Mouse (Mus musculus) liver, postnatal 0 days (tissue): Measurements from ENCODE around the gene Kcnq5. TPM values are rescaled to one million over a fixed set of nuclear protein-coding genes. Genes with fewer than 3 reads are reported as not detected.
"Not testable (repeated sequence)": the region's sequence is repeated elsewhere in the genome, so short reads cannot be mapped to it uniquely, and the experiment has no call there.

Source experiments
- ATAC-seq: fragments of 200-750 bp; cut with Nextera tagmentation; 2 replicates; pipeline ENCODE4 v1.8.0; 2017; ENCODE audit warnings: mild to moderate bottlenecking, moderate library complexity
- DNase-seq: peaks from one replicate; pipeline ENCODE4 v3.0.0-alpha.2; 2016
- H3K27ac ChIP-seq: fragments of 300-500 bp; sonication (generic); 2 replicates; pipeline ENCODE4 v1.5.1; 2014; ENCODE audit warnings: antibody characterized with exemption, moderate library complexity, mild to moderate bottlenecking, low read depth
- H3K27me3 ChIP-seq: fragments of 300-500 bp; sonication (generic); 2 replicates; pipeline ENCODE4 v1.6.1; 2014; ENCODE audit warnings: low read length, control low read depth, mixed read lengths; ENCODE audit not compliant: insufficient read depth
- H3K36me3 ChIP-seq: fragments of 300-500 bp; sonication (generic); replicated peaks from 2 replicates; pipeline ENCODE4 v1.6.1; 2014; ENCODE audit warnings: mild to moderate bottlenecking, control low read depth, low read length, moderate library complexity, mixed read lengths; ENCODE audit not compliant: insufficient read depth
- H3K4me1 ChIP-seq: fragments of 300-500 bp; sonication (generic); 2 replicates; pipeline ENCODE4 v1.6.1; 2014; ENCODE audit warnings: antibody characterized with exemption, mild to moderate bottlenecking, control low read depth; ENCODE audit not compliant: insufficient read depth
- H3K4me2 ChIP-seq: fragments of 300-500 bp; sonication (generic); 2 replicates; pipeline ENCODE4 v1.6.1; 2014; ENCODE audit warnings: low read depth, mild to moderate bottlenecking, low read length, moderate library complexity, mixed read lengths
- H3K4me3 ChIP-seq: fragments of 300-500 bp; sonication (generic); 2 replicates; pipeline ENCODE4 v1.5.1; 2014; ENCODE audit warnings: low read depth, low read length
- H3K9ac ChIP-seq: fragments of 300-500 bp; sonication (generic); replicated peaks from 2 replicates; pipeline ENCODE4 v1.6.1; 2014; ENCODE audit warnings: mild to moderate bottlenecking, moderate library complexity
- H3K9me3 ChIP-seq: fragments of 300-500 bp; sonication (generic); 2 replicates; pipeline ENCODE4 v1.6.1; 2016; ENCODE audit warnings: mild to moderate bottlenecking, control low read depth, low read length, mixed read lengths
- CTCF ChIP-seq: sonication (generic); IDR thresholded peaks from 2 replicates; pipeline ENCODE4 v1.5.1; 2016; ENCODE audit warnings: antibody characterized with exemption, low read depth
- EP300 ChIP-seq: IDR thresholded peaks from 2 replicates; pipeline ENCODE4 v1.6.1; 2016; ENCODE audit warnings: antibody characterized with exemption, low read depth, mild to moderate bottlenecking
- WGBS: fragments of 180-500 bp; shearing (Covaris S2); extraction: QIAGEN DNeasy Blood & Tissue Kit; methylation state at CpG from one replicate; pipeline ENCODE4 v1.1.7; 2014; ENCODE audit not compliant: insufficient replicate concordance; 5-methylcytosine and 5-hydroxymethylcytosine counted together
- polyA plus RNA-seq: library from polyadenylated mRNA; unstranded; fragments of >200 nt; fragmentation: Nextera tagmentation; extraction: Ambion mirVana; gene quantifications from 2 replicates; pipeline ENCODE4 v1.2.1, GENCODE M21; 2015

Kcnq5 gene
- polyA plus RNA-seq, 1 experiment from 2014 or later, result 0.21 TPM

GRCm38 (mm10) chr1:21770494-21770893, 191.2 kb downstream of the Kcnq5 start:
- Histone ChIP-seq H3K36me3 (no peaks in the 10 kb centered on the region), H3K4me3 (no peak overlapping the region), H3K4me2 (no peak overlapping the region), H3K4me1 (no peaks in the 10 kb centered on the region), H3K9me3 (no peaks in the 10 kb centered on the region), H3K9ac (no peak overlapping the region), H3K27me3 (no peaks in the 10 kb centered on the region), H3K27ac (no peak overlapping the region)
- TF ChIP-seq CTCF (no peak), EP300 (no peak)
- DNase-seq (no peak), ATAC-seq (no peak)
- 63% methylated on average over 1 of the region's 1 CpGs for WGBS

- no peaks in the 10 kb centered on the region for H3K9me3 ChIP-seq
- no peak for TF ChIP-seq CTCF
- H3K4me1 ChIP-seq, result no peaks in the 10 kb centered on the region
- no peaks in the 10 kb centered on the region for H3K36me3 ChIP-seq
- WGBS, result 73% methylated on average over 1 of the region's 1 CpGs
- DNase-seq, result no peak
- no peak for ATAC-seq
- no peaks in the 10 kb centered on the region for H3K27me3 ChIP-seq
- no peak overlapping the region for H3K4me2 ChIP-seq
- H3K27ac ChIP-seq, result no peak overlapping the region
- no peak overlapping the region for H3K4me3 ChIP-seq
- H3K9ac ChIP-seq, result no peak overlapping the region
These were observed 212.4 kb downstream of the Kcnq5 start for GRCm38 (mm10) chr1:21749297-21749696.

- Histone ChIP-seq H3K9me3 (no peaks in the 10 kb centered on the region), H3K4me3 (no peak overlapping the region), H3K27ac (no peak overlapping the region), H3K4me1 (no peaks in the 10 kb centered on the region), H3K27me3 (no peaks in the 10 kb centered on the region), H3K4me2 (no peak overlapping the region), H3K9ac (no peak overlapping the region), H3K36me3 (no peaks in the 10 kb centered on the region)
- ATAC-seq (no peak), DNase-seq (no peak)
- TF ChIP-seq EP300, result no peak
- TF ChIP-seq CTCF, result no peak
- 51% methylated on average over 1 of the region's 1 CpGs for whole genome bisulfite sequencing
These were observed 232.6 kb downstream of the Kcnq5 start for GRCm38 (mm10) chr1:21729131-21729530.

GRCm38 (mm10) chr1:21723231-21723630, 238.5 kb downstream of the Kcnq5 start:
- H3K27me3 ChIP-seq, H3K36me3 ChIP-seq, ATAC-seq, H3K9ac ChIP-seq, H3K4me1 ChIP-seq, H3K4me3 ChIP-seq, H3K9me3 ChIP-seq, DNase-seq, H3K27ac ChIP-seq, H3K4me2 ChIP-seq: not testable (repeated sequence)
- 84% methylated on average over 2 of the region's 2 CpGs for WGBS

GRCm38 (mm10) chr1:21721246-21721645, 240.5 kb downstream of the Kcnq5 start:
- no peaks in the 10 kb centered on the region for H3K27me3 ChIP-seq
- no peaks in the 10 kb centered on the region for H3K36me3 ChIP-seq
- TF ChIP-seq EP300, result no peak
- no peak for TF ChIP-seq CTCF
- no peak overlapping the region for H3K4me2 ChIP-seq
- no peaks in the 10 kb centered on the region for H3K9me3 ChIP-seq
- no peak overlapping the region for H3K4me3 ChIP-seq
- H3K9ac ChIP-seq, result no peak overlapping the region
- DNase-seq (no peak), ATAC-seq (no peak)
- no peak overlapping the region for H3K27ac ChIP-seq
- H3K4me1 ChIP-seq, result no peaks in the 10 kb centered on the region

GRCm38 (mm10) chr1:21714816-21715215, 246.9 kb downstream of the Kcnq5 start:
- Histone ChIP-seq H3K27ac (no peak overlapping the region), H3K27me3 (no peaks in the 10 kb centered on the region), H3K4me2 (no peak overlapping the region), H3K4me3 (no peak overlapping the region), H3K4me1 (no peaks in the 10 kb centered on the region), H3K36me3 (no peaks in the 10 kb centered on the region), H3K9ac (no peak overlapping the region), H3K9me3 (no peaks in the 10 kb centered on the region)
- 78% methylated on average over 3 of the region's 3 CpGs for WGBS
- no peak for TF ChIP-seq EP300
- TF ChIP-seq CTCF, result no peak
- no peak for DNase-seq
- no peak for ATAC-seq

- WGBS, result 61% methylated on average over 2 of the region's 2 CpGs
- no peaks in the 10 kb centered on the region for H3K36me3 ChIP-seq
- H3K27ac ChIP-seq, result no peak overlapping the region
- TF ChIP-seq CTCF (no peak), EP300 (no peak)
- DNase-seq, result no peak
- no peak overlapping the region for H3K9ac ChIP-seq
- H3K4me3 ChIP-seq, result no peak overlapping the region
- H3K27me3 ChIP-seq, result no peaks in the 10 kb centered on the region
- no peaks in the 10 kb centered on the region for H3K9me3 ChIP-seq
- H3K4me1 ChIP-seq, result no peaks in the 10 kb centered on the region
- H3K4me2 ChIP-seq, result no peak overlapping the region
- ATAC-seq, result no peak
These were observed 249.0 kb downstream of the Kcnq5 start for GRCm38 (mm10) chr1:21712711-21713110.
